Comparison of ENCODE assay signal across 15 mouse cellular contexts in genomic region chrX:140997912-140998545, GRCm38 (mm10).
"Had no signal": no experiment of that assay in that cellular context is flagged by ENCODE, and none has a peak within 500 bp of the region (broad histone marks: within the 10 kb centered on the region; RNA-seq: fewer than 3 reads in every experiment).

No protein-coding gene starts in this region.

- ATAC-seq: intestine, postnatal 0 days had no signal

- H3K27ac ChIP-seq: kidney, postnatal 0 days; layer of hippocampus, adult 2 months; limb, embryonic 13.5 days; liver, embryonic 13.5 days; neural tube, embryonic 15.5 days had no signal

- H3K9ac ChIP-seq: limb, embryonic 13.5 days; liver, embryonic 13.5 days; lung, embryonic 14.5 days; neural tube, embryonic 15.5 days had no signal

- H3K9me3 ChIP-seq: limb, embryonic 13.5 days; liver, embryonic 13.5 days; neural tube, embryonic 15.5 days had no signal

- H3K4me1 ChIP-seq: limb, embryonic 13.5 days; liver, embryonic 13.5 days; neural tube, embryonic 15.5 days had no signal

- DNase-seq: kidney, adult 8-10 months; kidney, postnatal 4 days; left cerebral cortex, postnatal 4 days; liver, embryonic 13.5 days; lung, embryonic 14.5 days; lung, postnatal 14 days; right cerebral cortex, adult 18-20 months; right cerebral cortex, postnatal 25 days; thymus, postnatal 36 days had no signal

- H3K36me3 ChIP-seq: limb, embryonic 13.5 days; liver, embryonic 13.5 days; neural tube, embryonic 15.5 days had no signal

- H3K4me3 ChIP-seq: layer of hippocampus, adult 2 months; limb, embryonic 13.5 days; liver, embryonic 13.5 days; myocyte; neural tube, embryonic 15.5 days had no signal

- H3K4me2 ChIP-seq: limb, embryonic 13.5 days; liver, embryonic 13.5 days; lung, embryonic 14.5 days; neural tube, embryonic 15.5 days had no signal
